ENCODE assay signal across 7 mouse cellular contexts in genomic region chr5:121453743-121454502, GRCm38 (mm10). TPM values are rescaled to one million over a fixed set of nuclear protein-coding genes. Genes with fewer than 3 reads are reported as not detected.
DNase-seq lines count a peak whose midpoint lies in the region; ATAC-seq and TF ChIP-seq lines count a peak whose summit lies in the region.

No protein-coding gene starts in this region.

- TF ChIP-seq RAD21 in MEL (IDR thresholded peaks at IDR 0.05; ENCODE audit: low read depth, low read length), result no peak

- no peaks in the 10 kb centered on the region for H3K36me3 ChIP-seq in kidney, adult 2 months (ENCODE audit: control insufficient read depth, insufficient read depth, low read length)
- H3K36me3 ChIP-seq in MEL (ENCODE audit: control insufficient read depth in 1 of 2, insufficient read depth in 2 of 2, low read length in 2 of 2), result peaks cover 0 to 22% of the 10 kb centered on the region in 2 experiments; a peak in 2 of 4 replicates
- peaks cover 10% of the 10 kb centered on the region; the same call in 1 of the 2 replicates for H3K36me3 ChIP-seq in embryonic facial prominence, embryonic 15.5 days
- peaks cover 9% of the 10 kb centered on the region for H3K36me3 ChIP-seq in liver, embryonic 13.5 days

- H3K27ac ChIP-seq in kidney, adult 2 months (ENCODE audit: insufficient read depth, low read depth, low read length), result peak overlapping the region; percentile 11; the same call in 1 of the 2 replicates
- H3K27ac ChIP-seq in MEL (ENCODE audit: control insufficient read depth, low read depth, low read length), result no peak overlapping the region
- peak overlapping the region; percentile 95 for H3K27ac ChIP-seq in embryonic facial prominence, embryonic 15.5 days (replicated peaks)
- H3K27ac ChIP-seq in liver, embryonic 13.5 days, result peak overlapping the region; percentile 2; the same call in 1 of the 2 replicates

- peaks cover 20% of the 10 kb centered on the region; the same call in 1 of the 2 replicates for H3K4me1 ChIP-seq in kidney, adult 2 months (ENCODE audit: control insufficient read depth, insufficient read depth, low read length)
- H3K4me1 ChIP-seq in MEL (ENCODE audit: control insufficient read depth in 1 of 2, insufficient read depth in 2 of 2, low read length in 2 of 2), result peaks cover 7 to 23% of the 10 kb centered on the region in 2 experiments
- peaks cover 39% of the 10 kb centered on the region for H3K4me1 ChIP-seq in embryonic facial prominence, embryonic 15.5 days
- H3K4me1 ChIP-seq in liver, embryonic 13.5 days (replicated peaks), result peaks cover 62% of the 10 kb centered on the region

- 68% methylated on average over 13 of the region's 13 CpGs for WGBS in kidney, adult 2 months
- 71% methylated on average over 13 of the region's 13 CpGs for WGBS in embryonic facial prominence, embryonic 15.5 days
- 85% methylated on average over 13 of the region's 13 CpGs for WGBS in liver, embryonic 13.5 days (ENCODE audit: insufficient replicate concordance)

- TF ChIP-seq EP300 in MEL (IDR thresholded peaks at IDR 0.05; ENCODE audit: low read depth in 1 of 2, low read length in 2 of 2), result no peak

- peak overlapping the region; percentile 77; the same call in 1 of the 2 replicates for H3K4me2 ChIP-seq in embryonic facial prominence, embryonic 15.5 days (replicated peaks)
- peak overlapping the region; percentile 97; the same call in 1 of the 2 replicates for H3K4me2 ChIP-seq in liver, embryonic 13.5 days

- TF ChIP-seq CTCF in kidney, adult 2 months (conservative IDR thresholded peaks at IDR 0.05; ENCODE audit: insufficient read depth, insufficient read length, low read depth, low read length), result no peak
- no peak for TF ChIP-seq CTCF in MEL (IDR thresholded peaks at IDR 0.05 in 2 of 3, conservative IDR thresholded peaks at IDR 0.05 in 1 of 3; ENCODE audit: control insufficient read depth in 1 of 3, insufficient read depth in 1 of 3, low read depth in 2 of 3, low read length in 3 of 3, poor library complexity in 1 of 3, severe bottlenecking in 1 of 3)

- no peaks in the 10 kb centered on the region for H3K27me3 ChIP-seq in kidney, adult 2 months (replicated peaks; ENCODE audit: control insufficient read depth, insufficient read depth, low read length)
- H3K27me3 ChIP-seq in MEL (ENCODE audit: control insufficient read depth in 1 of 2, insufficient read depth in 2 of 2, low read length in 2 of 2), result no peaks in the 10 kb centered on the region
- no peaks in the 10 kb centered on the region for H3K27me3 ChIP-seq in embryonic facial prominence, embryonic 15.5 days
- no peaks in the 10 kb centered on the region for H3K27me3 ChIP-seq in liver, embryonic 13.5 days

- H3K4me3 ChIP-seq in kidney, adult 2 months (ENCODE audit: insufficient read depth, low read depth, low read length), result no peak overlapping the region
- H3K4me3 ChIP-seq in MEL (ENCODE audit: control insufficient read depth in 1 of 2, insufficient read depth in 1 of 2, low read depth in 2 of 2, low read length in 2 of 2), result no peak overlapping the region
- peak overlapping the region; percentile 96 for H3K4me3 ChIP-seq in embryonic facial prominence, embryonic 15.5 days (replicated peaks)
- peak overlapping the region; percentile 93; the same call in 1 of the 2 replicates for H3K4me3 ChIP-seq in liver, embryonic 13.5 days (replicated peaks)

- peaks cover 20% of the 10 kb centered on the region for H3K79me2 ChIP-seq in MEL (ENCODE audit: control insufficient read depth, insufficient read depth, low read length, poor library complexity)

- H3K9me3 ChIP-seq in MEL (replicated peaks; ENCODE audit: insufficient read depth, low read length), result no peaks in the 10 kb centered on the region
- no peaks in the 10 kb centered on the region for H3K9me3 ChIP-seq in embryonic facial prominence, embryonic 15.5 days (replicated peaks)
- H3K9me3 ChIP-seq in liver, embryonic 13.5 days (replicated peaks), result no peaks in the 10 kb centered on the region

- ATAC-seq in embryonic facial prominence, embryonic 15.5 days (ENCODE audit: insufficient number of reproducible peaks, low FRiP score, low TSS enrichment, low read depth), result no peak
- ATAC-seq in liver, embryonic 13.5 days (ENCODE audit: low read depth), result no peak

- H3K9ac ChIP-seq in MEL (ENCODE audit: control insufficient read depth, low read depth, low read length, poor library complexity, severe bottlenecking), result no peak overlapping the region
- no peak overlapping the region; the same call in 1 of the 2 replicates for H3K9ac ChIP-seq in embryonic facial prominence, embryonic 15.5 days
- H3K9ac ChIP-seq in liver, embryonic 13.5 days, result peak overlapping the region; percentile 94; the same call in 1 of the 2 replicates

- no peak for TF ChIP-seq POLR2A in kidney, adult 2 months (IDR thresholded peaks at IDR 0.05; ENCODE audit: low read depth, low read length)
- no peak for TF ChIP-seq POLR2A in MEL (IDR thresholded peaks at IDR 0.05; ENCODE audit: control insufficient read depth in 1 of 2, insufficient read depth in 1 of 2, low read depth in 1 of 2, low read length in 2 of 2, poor library complexity in 1 of 2)

- no peak for DNase-seq in kidney, adult 2 months
- DNase-seq in kidney, adult 11 months, result no peak
- no peak for DNase-seq in MEL (ENCODE audit: low read depth, low spot score)
- no peak for DNase-seq in liver, embryonic 13.5 days
- no peak for DNase-seq in thymus, postnatal 25 days
- DNase-seq in spleen, adult 18-20 months, result no peak

TF ChIP-seq in MEL, 35 proteins besides CTCF, POLR2A, EP300 and RAD21:
- TF ChIP-seq POLR2AphosphoS2 (IDR thresholded peaks at IDR 0.05; ENCODE audit: low read length) (peak; percentile 10; the same call in 1 of the 2 replicates), TCF12 (IDR thresholded peaks at IDR 0.05; ENCODE audit: low read depth, low read length) (no peak), SIN3A (IDR thresholded peaks at IDR 0.05; ENCODE audit: low read length) (no peak)

RNA-seq across cellular contexts. Expression of gene Erp29, which starts 1.6 kb away (rescaled TPM):
- polyA plus RNA-seq in kidney, adult 2 months (2012; rRNA removed), result 56.7 and 77.8 TPM in 2 replicates
- 159 and 167 TPM in 2 replicates for total RNA-seq in MEL (2012; rRNA removed)
- polyA plus RNA-seq in MEL (2012; ENCODE audit: insufficient read depth in 1 of 2, insufficient read length in 2 of 2, low read depth in 1 of 2, low replicate concordance in 2 of 2, missing spikeins in 1 of 2), result 100 to 1,000 TPM in 1 of 2 experiments, not detected in 1; 244 TPM
- polyA plus RNA-seq in embryonic facial prominence, embryonic 15.5 days (2015; fragmentation: Nextera tagmentation; extraction: Ambion mirVana), result 175 and 195 TPM in 2 replicates
- polyA plus RNA-seq in liver, embryonic 13.5 days (2015; fragmentation: Nextera tagmentation; extraction: Ambion mirVana), result 99.8 and 102 TPM in 2 replicates

RNA-seq across cellular contexts. Expression of gene Tmem116, which starts 2.2 kb away (rescaled TPM):
- 147 and 171 TPM in 2 replicates for polyA plus RNA-seq in kidney, adult 2 months (2012; rRNA removed)
- 1.6 and 1.7 TPM in 2 replicates for total RNA-seq in MEL (2012; rRNA removed)
- polyA plus RNA-seq in MEL (2012; ENCODE audit: insufficient read depth in 1 of 2, insufficient read length in 2 of 2, low read depth in 1 of 2, low replicate concordance in 2 of 2, missing spikeins in 1 of 2), result 1 to 10 TPM in 1 of 2 experiments, not detected in 1; 2.6 TPM
- 2.3 and 2.9 TPM in 2 replicates for polyA plus RNA-seq in embryonic facial prominence, embryonic 15.5 days (2015; fragmentation: Nextera tagmentation; extraction: Ambion mirVana)
- polyA plus RNA-seq in liver, embryonic 13.5 days (2015; fragmentation: Nextera tagmentation; extraction: Ambion mirVana), result 0.83 and 1.3 TPM in 2 replicates

RNA-seq across cellular contexts. Expression of gene Adam1b, which starts 49.3 kb away (rescaled TPM):
- not detected in 2 replicates for polyA plus RNA-seq in kidney, adult 2 months (2012; rRNA removed)
- total RNA-seq in MEL (2012; rRNA removed), result not detected in 2 replicates
- polyA plus RNA-seq in MEL (2012; ENCODE audit: insufficient read depth in 1 of 2, insufficient read length in 2 of 2, low read depth in 1 of 2, low replicate concordance in 2 of 2, missing spikeins in 1 of 2), result under 1 TPM in 1 of 2 experiments, not detected in 1; 0.06 TPM
- not detected in 2 replicates for polyA plus RNA-seq in embryonic facial prominence, embryonic 15.5 days (2015; fragmentation: Nextera tagmentation; extraction: Ambion mirVana)
- polyA plus RNA-seq in liver, embryonic 13.5 days (2015; fragmentation: Nextera tagmentation; extraction: Ambion mirVana), result not detected in 2 replicates

RNA-seq across cellular contexts. Expression of gene Naa25, which starts 56.2 kb away (rescaled TPM):
- 7.0 and 8.1 TPM in 2 replicates for polyA plus RNA-seq in kidney, adult 2 months (2012; rRNA removed)
- 53.0 and 56.4 TPM in 2 replicates for total RNA-seq in MEL (2012; rRNA removed)
- 10 to 100 TPM in 1 of 2 experiments, not detected in 1; 59.6 TPM for polyA plus RNA-seq in MEL (2012; ENCODE audit: insufficient read depth in 1 of 2, insufficient read length in 2 of 2, low read depth in 1 of 2, low replicate concordance in 2 of 2, missing spikeins in 1 of 2)
- 39.4 and 40.6 TPM in 2 replicates for polyA plus RNA-seq in embryonic facial prominence, embryonic 15.5 days (2015; fragmentation: Nextera tagmentation; extraction: Ambion mirVana)
- 32.8 and 37.7 TPM in 2 replicates for polyA plus RNA-seq in liver, embryonic 13.5 days (2015; fragmentation: Nextera tagmentation; extraction: Ambion mirVana)

Comparison
In these comparisons a context has a peak if more than half of its experiments do, and no peak if none do; other contexts are left out.
1. H3K4me3 ChIP-seq: peak in embryonic facial prominence, embryonic 15.5 days (single experiment) and liver, embryonic 13.5 days (single experiment); none in kidney, adult 2 months (single experiment) and MEL (0 of 2).
2. RNA of gene Tmem116, which starts 2.2 kb away (polyA plus RNA-seq): 147 to 171 TPM in kidney, adult 2 months; 2.3 to 2.9 TPM in embryonic facial prominence, embryonic 15.5 days, 2.6 TPM in MEL and 0.83 to 1.3 TPM in liver, embryonic 13.5 days; every median in the first group is over 10 times any median in the second.